Mouse (Mus musculus) left cerebral cortex, adult 9 months (tissue): ENCODE results near the gene Zfp950.
A peak's percentile ranks its signal among the peaks of the same experiment; 100 is the strongest.

ENCODE experiments used
- DNase-seq, 2 experiments: peaks; one replicate each; pipeline ENCODE4 v3.0.0; 2022; ENCODE audit warnings: low spot score in 2 of 2

Gene Zfp950

GRCm38 (mm10) chr19:61057581-61057980 lies 83.1 kb downstream of the Zfp950 start:
- no peak for DNase-seq

DNA sequence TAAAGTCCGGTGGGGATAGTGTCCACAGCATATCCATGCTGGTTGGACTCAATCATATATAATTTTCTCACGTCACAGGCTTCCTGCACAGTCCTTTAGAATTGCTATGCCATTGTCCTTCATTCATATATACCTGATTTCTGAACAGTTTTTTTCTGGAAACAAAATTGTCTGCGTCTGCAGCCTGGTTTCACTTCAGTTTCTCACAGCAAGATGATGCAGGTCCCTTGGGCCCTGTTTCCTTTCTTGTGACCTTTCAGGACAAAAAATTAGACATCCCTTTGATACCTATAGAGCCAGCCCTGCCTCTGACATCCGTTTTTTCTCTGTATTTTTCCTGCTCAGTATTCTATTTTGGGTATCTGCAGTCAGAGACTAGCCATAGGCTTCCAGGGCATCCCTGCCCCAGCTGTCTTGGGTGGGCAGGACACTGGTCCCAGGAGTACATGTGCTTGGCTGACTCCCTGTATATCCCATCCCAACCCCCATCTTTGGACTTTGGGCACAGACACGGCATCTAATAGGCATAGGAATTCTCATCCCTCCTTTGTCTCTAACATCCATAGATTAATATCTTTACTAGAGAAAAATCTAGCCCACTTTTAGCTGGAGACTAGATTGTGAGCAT lies 83.7 kb downstream of the Zfp950 start:
- DNase-seq, result no peak

DNA sequence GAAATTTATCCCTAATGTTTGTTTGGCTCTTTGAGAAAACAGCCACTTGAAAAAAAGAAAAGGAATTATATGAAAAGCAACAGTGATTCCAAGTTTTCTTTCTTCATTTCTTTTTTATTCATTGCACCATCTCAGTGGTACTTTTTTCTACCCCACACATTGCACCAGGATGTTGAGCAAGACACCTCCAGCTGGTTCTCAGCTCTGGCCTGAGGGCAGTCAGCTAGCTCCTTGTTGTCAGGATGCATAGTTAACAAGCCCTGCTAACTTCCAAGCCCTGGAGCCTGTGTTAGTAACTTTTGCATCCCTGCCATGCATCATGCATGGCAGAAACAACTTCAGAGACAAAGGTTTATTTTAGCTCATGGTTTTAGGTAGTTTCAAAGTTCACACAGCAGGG lies 87.9 kb downstream of the Zfp950 start:
- DNase-seq, result no peak

- DNase-seq, result no peak
These were observed 88.6 kb downstream of the Zfp950 start for GRCm38 (mm10) chr19:61052008-61052407.

- no peak for DNase-seq
These were observed 89.5 kb downstream of the Zfp950 start for GRCm38 (mm10) chr19:61051151-61051550.

DNA sequence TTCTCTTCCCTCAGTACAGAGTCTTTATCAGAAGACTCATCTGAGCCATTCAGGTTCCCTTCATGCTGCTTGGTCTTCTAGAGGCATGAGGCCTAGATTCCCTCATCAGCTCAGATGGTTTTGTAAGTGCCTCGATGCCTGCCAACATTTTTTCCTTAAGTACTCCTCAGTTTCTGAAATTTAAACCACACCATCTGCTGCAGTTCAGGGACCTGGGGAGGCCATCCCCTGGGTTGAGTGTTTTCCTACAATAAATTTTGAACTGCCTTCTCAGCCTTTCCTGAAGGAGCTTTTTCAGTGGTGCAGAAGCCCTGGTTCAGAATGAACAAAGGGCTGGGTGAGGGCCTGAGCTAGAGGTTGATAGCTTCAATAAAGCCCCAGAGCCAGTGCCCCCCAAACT lies 91.2 kb downstream of the Zfp950 start:
- no peak for DNase-seq

GRCm38 (mm10) chr19:61048646-61049045 lies 92.0 kb downstream of the Zfp950 start:
- no peak for DNase-seq

DNA sequence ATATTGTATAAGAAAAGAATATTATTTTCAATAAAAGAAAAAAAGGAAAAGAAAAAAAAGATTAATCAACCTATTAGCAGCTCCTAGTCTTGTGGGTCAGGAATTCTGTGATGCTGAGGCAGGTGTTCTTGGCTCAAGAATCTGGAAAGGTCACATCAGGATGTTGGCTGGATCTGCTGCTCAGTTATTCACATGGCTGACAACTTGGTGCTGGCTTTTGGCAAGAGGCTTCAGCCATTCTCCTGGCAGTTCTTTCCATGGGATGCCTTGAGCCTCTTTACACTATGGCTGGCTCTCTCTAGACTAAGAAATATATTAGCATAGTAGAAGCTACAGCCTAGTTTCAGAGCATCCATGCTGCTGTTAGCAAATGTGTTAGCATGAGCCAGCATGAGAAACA lies 101.5 kb downstream of the Zfp950 start:
- no peak for DNase-seq

DNA sequence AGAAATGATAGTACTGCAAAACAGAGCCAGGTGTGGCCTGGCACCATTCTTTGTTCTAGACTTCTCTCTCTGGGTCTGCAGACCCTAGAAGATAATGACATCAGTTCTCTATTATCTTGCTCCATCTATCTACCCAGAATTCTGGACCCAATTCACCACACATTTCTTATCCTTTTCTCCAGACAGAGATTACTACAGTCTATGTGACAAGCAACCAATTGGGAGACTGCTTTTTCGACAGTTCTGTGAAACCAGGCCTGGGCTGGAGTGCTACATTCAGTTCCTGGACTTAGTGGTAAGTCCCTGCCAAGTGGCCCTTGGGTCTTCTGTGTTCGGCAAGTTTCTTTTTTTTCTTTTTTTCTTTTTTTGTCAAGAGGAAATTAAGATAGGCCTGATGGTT lies 109.1 kb downstream of the Zfp950 start:
- DNase-seq, result no peak

DNA sequence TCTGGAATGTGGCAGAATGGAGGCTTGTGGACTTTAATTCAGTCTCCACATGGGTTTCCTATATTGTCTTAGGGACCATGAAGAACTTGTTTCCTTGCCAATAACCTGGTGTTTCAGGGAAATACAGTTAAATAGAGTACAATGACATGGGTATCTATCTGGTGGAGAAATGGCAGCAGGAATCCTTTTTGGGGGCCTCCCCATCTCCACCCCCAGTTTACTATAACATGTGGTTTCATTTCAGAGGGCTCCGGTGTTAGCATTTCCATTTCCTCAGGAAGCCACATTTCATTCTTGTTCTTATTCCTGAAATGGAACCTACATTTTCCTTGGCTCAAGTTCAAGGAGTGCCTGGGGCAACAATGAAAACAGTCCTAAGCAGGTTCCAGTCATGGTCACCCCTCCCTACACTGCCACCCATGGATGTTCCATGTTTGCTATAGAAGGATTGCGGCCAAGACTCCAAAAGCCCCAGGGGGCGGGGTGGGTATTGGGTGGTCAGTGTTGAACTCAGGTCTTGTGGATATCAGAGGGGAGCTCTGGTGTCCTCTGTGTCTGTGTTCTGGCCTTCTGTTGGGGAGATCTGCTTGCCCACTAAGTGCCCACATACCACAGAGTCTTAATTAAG lies 118.6 kb downstream of the Zfp950 start:
- DNase-seq, result no peak

- peak in 1 of 2 experiments; percentile 5 for DNase-seq
These were observed 119.1 kb downstream of the Zfp950 start for GRCm38 (mm10) chr19:61021502-61021901.

DNA sequence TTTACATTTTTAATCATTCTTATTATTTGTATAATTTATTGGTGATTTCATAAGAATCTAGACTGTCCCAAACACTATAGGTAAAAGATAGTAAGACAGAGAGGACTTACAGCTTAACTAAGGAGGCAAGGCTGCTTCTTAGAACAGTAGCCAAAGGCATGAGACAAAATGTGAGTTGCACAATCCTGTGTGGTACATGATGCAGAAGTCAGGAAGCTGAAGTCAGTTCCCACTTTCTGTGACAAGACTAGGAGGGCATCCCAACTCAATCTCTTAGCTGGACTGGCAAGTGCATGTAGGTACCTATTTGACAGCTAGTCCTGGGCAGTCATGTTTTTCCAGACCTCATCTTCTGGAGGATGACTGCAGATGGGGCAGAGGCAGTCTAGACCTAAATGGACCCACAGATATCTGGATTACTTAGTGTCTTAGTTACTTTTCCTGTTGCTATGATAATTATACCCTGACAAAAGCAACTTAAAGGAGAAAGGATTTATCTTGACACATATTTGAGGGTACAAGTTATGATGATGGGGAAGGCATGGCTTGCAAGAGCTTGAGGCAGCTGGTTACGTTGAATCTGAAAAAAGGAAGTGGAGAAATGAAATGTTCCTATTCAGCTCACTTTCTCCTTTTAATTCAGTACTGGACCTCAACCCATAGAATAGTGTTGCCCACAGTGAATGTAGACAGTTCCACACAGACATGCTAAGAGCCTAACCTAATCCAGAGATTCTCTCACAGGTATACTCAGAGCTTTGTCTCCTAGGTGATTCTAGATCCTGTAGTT lies 123.0 kb downstream of the Zfp950 start:
- no peak for DNase-seq

DNA sequence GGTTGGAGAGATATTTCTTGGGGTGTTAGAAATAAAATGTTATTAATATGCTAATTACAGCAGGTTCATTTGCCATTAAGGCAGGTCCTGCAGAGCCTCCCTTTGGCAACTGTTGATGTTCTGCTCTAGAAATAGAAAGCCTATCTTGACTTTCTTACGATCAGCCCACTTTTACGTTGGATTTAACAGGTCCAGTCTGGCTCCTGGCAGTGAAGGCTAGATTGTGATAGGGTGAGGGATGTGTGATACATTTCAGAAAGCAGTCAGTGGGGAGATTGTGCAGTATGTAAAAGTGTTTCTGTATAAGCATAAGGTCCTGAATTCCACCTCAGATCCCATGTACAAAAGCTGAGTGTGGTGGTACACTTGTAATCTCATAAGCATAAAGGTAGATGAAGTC lies 131.4 kb downstream of the Zfp950 start:
- DNase-seq, result no peak
